Mouse (Mus musculus) gastrocnemius, adult 8-10 months (tissue): ENCODE measurements around the gene Cep295. TPM values are rescaled to one million over a fixed set of nuclear protein-coding genes. Genes with fewer than 3 reads are reported as not detected.
"Not testable (repeated sequence)": the region's sequence is repeated elsewhere in the genome, so short reads cannot be mapped to it uniquely, and the experiment has no call there.

ENCODE experiments used
- DNase-seq, 2 experiments: peaks; one replicate each; pipeline ENCODE4 v3.0.0; 2022; ENCODE audit warnings: low spot score in 2 of 2
- total RNA-seq, 4 experiments: library from RNA; stranded (reverse); gene quantifications; 2 replicates each; pipeline ENCODE4 v1.2.4; 2022

The Cep295 gene
- 1 to 10 TPM; 5.5 to 8.2 (median 6.4) TPM for total RNA-seq

- peak; percentile 92 to 94 for DNase-seq
Measured at GRCm38 (mm10) chr9:15357484-15358275, at the start of gene Cep295. TSS of gene Cep295 (minus strand) at chr9:15357788.

DNA sequence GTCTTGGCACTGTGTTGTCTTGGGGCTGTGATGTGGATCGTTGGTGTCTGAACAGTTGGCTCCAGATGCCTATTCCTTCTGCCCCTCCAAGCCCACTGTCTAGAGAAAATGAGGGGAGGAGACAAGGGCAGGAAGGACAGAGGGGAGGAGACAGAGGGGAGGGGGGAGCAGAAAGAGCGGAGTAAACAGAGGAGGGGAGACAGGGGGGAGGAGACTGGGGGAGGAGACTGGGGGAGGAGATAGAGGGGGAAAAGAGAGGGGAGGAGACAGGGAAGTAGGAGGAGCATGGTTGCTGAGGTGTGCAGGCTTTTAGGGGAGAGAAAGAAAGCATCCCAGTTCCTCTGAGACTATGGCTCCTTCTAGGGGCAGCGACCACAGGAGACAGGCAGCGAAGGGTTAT lies 40.0 kb upstream of the Cep295 start:
- no peak for DNase-seq

DNA sequence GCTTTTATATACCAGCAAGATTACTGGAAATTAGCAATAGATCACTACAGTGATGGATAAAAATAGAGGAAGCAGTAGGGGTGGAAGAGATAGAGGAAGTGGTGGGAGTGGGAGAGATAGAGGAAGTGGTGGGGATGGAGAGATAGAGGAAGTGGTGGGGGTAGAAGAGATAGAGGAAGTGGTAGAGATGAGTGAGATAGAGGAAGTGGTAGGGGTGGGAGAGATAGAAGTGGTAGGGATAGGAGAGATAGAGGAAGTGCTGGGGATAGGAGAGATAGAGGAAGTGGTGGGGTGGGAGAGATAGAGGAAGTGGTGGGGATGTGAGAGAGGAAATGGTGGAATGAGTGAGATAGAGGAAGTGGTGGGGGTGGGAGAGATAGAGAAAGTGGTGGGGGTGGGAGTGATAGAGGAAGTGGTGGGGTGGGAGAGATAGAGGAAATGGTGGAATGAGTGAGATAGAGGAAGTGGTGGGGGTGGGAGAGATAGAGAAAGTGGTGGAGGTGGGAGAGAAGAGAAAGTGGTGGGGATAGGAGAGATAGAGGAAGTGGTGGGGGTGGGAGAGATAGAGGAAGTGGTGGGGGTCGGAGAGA lies 37.9 kb upstream of the Cep295 start:
- no peak for DNase-seq

- no peak for DNase-seq
Measured at GRCm38 (mm10) chr9:15387075-15387643, 29.6 kb upstream of the Cep295 start.

GRCm38 (mm10) chr9:15384266-15384665 lies 26.7 kb upstream of the Cep295 start:
- no peak for DNase-seq

GRCm38 (mm10) chr9:15366260-15366659 lies 8.7 kb upstream of the Cep295 start:
- no peak for DNase-seq

DNA sequence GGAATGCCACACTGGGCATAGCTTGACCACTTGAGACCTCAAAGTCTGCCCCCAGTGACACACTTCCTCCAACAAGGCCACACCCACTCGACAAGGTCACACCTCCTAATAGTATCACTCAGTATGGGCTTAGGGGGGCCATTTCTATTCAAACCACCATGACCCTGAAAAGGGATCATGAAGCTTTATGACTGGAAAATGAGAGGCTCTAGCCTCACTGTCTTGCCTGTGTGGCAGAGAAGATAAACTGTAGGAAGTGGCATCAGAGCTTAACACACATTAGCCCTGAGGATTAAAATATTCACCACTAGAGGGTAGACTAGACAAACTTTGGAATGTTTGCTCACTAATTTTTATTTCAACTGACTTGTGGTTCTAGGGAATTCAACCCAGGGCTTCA lies 8.3 kb upstream of the Cep295 start:
- no peak for DNase-seq

DNA sequence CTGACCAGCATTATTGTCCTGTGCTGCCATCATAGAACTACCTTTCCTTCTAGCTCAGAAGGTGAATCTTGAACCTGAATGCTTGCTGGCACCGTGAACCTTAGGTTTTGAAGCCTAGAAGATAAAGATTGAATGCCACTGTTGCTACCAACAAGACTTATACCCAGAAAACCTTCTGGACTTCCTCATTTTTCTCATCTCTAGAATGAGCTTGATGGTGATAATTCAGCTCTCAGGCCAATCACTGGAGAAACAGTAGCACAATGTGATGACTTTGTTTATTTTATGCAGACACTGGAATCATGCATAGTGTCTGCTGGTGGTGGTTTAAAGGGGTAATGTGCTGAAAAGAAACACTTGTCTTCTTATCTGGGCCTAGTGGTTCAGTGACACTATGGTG lies 7.3 kb upstream of the Cep295 start:
- DNase-seq: no peak

DNA sequence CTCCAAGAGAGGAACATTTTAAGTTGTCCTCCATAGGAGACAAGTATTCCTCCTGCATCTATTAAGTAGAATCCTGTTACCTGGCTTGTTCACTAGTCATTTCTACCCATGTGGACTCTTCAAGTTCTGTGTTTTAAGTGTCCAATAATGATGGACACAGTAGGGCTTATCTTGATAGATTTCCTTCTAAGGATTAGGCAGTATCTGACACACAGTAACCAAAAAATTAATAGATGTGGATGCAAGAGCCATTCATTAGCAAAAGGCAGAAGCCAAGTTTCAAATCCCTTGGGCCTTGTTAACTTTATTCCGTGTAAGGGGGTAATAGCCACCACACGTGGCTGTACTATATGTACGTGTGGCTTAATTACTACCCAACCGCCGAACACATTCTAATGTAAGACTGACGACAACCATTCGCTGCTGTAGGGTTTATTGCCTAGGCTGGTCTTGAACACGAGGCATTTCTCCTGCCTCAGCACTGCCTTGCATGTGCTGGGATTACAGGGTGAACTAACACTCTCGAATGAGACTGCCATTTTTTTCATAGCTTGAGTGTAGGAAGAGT lies 588 bp downstream of the Cep295 start:
- DNase-seq: no peak

DNA sequence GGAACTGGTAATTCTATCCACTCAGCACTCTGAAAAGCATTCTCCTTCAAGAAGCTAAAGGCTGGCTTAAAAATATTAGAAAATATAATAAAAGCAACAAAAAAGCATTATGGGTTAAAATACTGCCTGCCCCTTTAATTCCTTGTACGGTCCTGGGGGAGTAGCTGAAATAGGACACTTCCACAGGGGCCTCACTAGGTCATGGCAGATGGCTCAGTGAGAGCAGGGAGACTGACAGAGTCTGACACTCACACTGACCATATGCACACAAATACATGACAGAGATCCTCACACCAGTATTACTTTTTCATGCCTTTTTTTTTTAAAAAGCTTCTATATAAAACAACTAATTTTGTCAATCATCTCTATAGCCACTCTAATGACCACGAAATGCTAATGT lies 7.7 kb downstream of the Cep295 start:
- no peak for DNase-seq

- DNase-seq: no peak
Measured at GRCm38 (mm10) chr9:15337776-15338175, 19.8 kb downstream of the Cep295 start.

DNA sequence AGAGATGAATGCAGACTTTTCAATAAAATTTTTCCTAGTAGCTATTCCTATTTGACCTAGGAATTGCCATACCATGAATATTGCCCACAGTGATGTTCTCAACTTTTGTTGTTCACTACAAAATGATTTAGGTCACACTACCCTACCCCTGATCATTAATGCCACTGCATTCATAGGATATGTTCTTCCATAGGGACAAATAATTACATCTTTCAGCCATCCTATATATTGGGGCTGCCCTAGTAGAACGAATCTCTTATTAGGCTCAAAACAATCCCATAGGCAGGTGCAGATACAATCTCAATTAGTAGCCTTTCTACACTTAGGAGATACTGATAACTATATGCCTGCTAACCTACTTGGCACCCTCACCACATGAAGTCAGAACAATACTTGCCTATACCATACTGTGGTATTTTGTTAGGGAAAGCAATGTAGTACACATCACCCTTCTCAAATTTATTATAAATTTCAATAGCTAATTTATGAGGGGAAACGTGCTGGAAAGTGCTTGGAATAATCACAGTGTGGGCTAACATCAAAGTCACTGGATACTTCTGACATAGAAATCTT lies 39.3 kb downstream of the Cep295 start:
- DNase-seq: no peak

GRCm38 (mm10) chr9:15317223-15318169 lies 40.1 kb downstream of the Cep295 start:
- DNase-seq: no peak

- not testable (repeated sequence) for DNase-seq
Measured at GRCm38 (mm10) chr9:15316296-15316695, 41.3 kb downstream of the Cep295 start.

GRCm38 (mm10) chr9:15314619-15315018 lies 43.0 kb downstream of the Cep295 start:
- DNase-seq: no peak

DNA sequence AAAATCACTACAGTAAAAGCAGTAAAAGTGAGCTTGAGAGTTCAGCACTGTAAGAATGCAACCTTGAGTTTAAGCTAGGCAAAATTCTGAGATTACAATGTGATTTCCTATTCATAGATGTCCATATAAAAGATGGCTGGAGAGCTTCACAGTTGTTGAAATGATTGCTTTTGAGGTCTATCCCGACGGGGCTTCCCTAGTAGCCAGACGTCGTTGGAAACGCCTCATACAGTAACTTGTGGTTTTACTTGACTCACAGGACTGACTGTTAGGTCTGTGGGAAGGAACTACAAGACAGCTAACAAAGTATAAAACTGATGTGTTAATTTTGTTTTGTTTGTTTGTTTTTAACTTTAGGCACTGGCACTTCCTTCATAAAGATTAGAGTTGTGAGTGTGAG lies 44.0 kb downstream of the Cep295 start:
- no peak for DNase-seq

GRCm38 (mm10) chr9:15312054-15312735 lies 45.4 kb downstream of the Cep295 start:
- DNase-seq: no peak

DNA sequence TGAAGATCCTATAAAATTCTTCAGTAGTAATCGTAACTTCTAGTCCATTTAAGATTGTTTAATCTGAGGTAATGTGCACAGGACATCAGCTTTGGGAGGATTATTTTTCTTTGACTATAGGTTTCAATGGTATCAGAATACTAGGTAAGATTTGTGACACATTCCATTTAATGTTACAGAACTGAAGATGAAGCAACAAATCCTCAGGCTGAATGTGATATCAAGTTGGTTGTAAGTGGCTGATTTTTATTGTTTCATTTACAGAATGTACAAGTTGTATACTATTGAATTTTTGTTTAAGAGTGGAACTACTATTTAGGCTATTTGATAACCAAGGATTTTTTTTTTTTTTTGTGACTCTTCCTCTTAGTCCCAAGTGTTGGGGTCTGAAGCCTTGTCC lies 47.4 kb downstream of the Cep295 start:
- DNase-seq: no peak

- DNase-seq: no peak
Measured at GRCm38 (mm10) chr9:15309425-15309824, 48.2 kb downstream of the Cep295 start.

DNA sequence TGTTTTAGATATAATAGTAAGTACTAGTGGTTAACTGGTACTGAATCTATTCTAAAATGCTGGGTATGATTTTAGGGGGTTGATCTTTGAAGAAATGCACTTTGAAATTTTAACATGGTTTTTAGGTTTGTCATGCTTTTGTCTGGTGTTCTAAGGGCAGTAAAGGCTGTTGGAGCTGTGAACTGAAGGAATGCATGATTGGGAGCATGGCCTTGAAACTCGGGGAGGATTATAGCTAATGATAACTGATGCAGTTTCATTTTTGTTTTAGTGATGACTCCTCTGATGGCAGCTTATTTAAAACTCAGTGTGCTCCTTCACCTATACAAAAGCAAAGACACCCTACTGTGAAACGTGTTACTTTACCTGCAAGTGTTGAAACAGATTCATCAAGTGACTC lies 49.3 kb downstream of the Cep295 start:
- DNase-seq: no peak
